In the genomic region with DNA sequence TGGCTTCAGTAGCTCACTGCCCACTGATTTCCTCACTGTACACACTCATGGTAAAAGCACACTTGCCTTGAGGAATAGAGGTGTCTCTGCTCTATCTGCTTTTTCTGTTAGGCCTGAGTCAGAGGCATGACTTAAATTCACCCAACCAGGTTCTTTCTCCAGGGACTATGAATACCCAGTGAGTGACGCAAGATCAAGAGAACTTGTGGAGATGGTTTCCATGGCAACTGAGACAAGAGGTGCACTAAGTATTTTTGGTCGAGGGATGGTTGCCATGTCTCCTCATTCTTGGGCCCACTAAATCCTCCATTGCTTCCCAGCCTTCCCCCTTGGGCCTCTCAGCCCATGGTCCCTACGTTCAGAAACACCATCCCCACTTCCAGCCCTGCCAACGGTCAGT, we compare ENCODE assay signal across 18 mouse cellular contexts.
DNase-seq lines count a peak whose midpoint lies in the region; ATAC-seq and TF ChIP-seq lines count a peak whose summit lies in the region.
"Had no signal": no experiment of that assay in that cellular context is flagged by ENCODE, and none has a peak within 500 bp of the region (broad histone marks: within the 10 kb centered on the region; RNA-seq: fewer than 3 reads in every experiment).

No protein-coding gene starts in this region.

- no peak overlapping the region for H3K9ac ChIP-seq in forebrain, postnatal 0 days
- H3K9ac ChIP-seq in forebrain, embryonic 13.5 days, result no peak overlapping the region
- H3K9ac ChIP-seq in midbrain, embryonic 11.5 days (ENCODE audit: low read length), result no peak overlapping the region
- H3K9ac ChIP-seq in midbrain, embryonic 13.5 days (replicated peaks), result no peak overlapping the region
- no peak overlapping the region for H3K9ac ChIP-seq in kidney, embryonic 16.5 days (replicated peaks; ENCODE audit: low read length)
- H3K9ac ChIP-seq: forebrain, embryonic 12.5 days; lung, embryonic 15.5 days; neural tube, embryonic 15.5 days had no signal

- no peak overlapping the region for H3K4me3 ChIP-seq in forebrain, postnatal 0 days (ENCODE audit: low read depth, low read length)
- no peak overlapping the region for H3K4me3 ChIP-seq in forebrain, embryonic 13.5 days
- H3K4me3 ChIP-seq in midbrain, embryonic 11.5 days (ENCODE audit: low read depth, low read length), result no peak overlapping the region
- H3K4me3 ChIP-seq in midbrain, embryonic 13.5 days (replicated peaks), result no peak overlapping the region
- H3K4me3 ChIP-seq in kidney, embryonic 16.5 days (ENCODE audit: low read length), result no peak overlapping the region
- H3K4me3 ChIP-seq: forebrain, embryonic 12.5 days; heart, embryonic 10.5 days; lung, embryonic 15.5 days; neural tube, embryonic 15.5 days had no signal

- peak; percentile 62; the same call in 1 of the 2 replicates for ATAC-seq in forebrain, postnatal 0 days
- ATAC-seq in forebrain, embryonic 13.5 days, result no peak
- no peak for ATAC-seq in midbrain, embryonic 11.5 days (ENCODE audit: low FRiP score)
- no peak for ATAC-seq in midbrain, embryonic 13.5 days
- ATAC-seq in kidney, embryonic 16.5 days (ENCODE audit: low FRiP score, low TSS enrichment), result no peak
- ATAC-seq: activated CD4-positive, CD25-positive, alpha-beta regulatory T cell, adult 4 months had no signal

- peak; percentile 49 for DNase-seq in forebrain, postnatal 0 days
- peak; percentile 73 for DNase-seq in midbrain, embryonic 11.5 days (ENCODE audit: low spot score, missing footprints)
- peak; percentile 19 to 33 for DNase-seq in left cerebral cortex, adult 18-20 months (ENCODE audit: low spot score in 2 of 2)
- peak; percentile 14 to 62 for DNase-seq in right cerebral cortex, postnatal 36 days (ENCODE audit: low spot score in 2 of 2)
- DNase-seq in spleen, postnatal 14 days (ENCODE audit: low spot score in 2 of 2), result no peak
- DNase-seq: cerebellum, postnatal 10 days; embryo, embryonic 11 days; gastrocnemius, postnatal 25 days; kidney, adult 2 months had no signal

- H3K27ac ChIP-seq in forebrain, postnatal 0 days (ENCODE audit: low read depth, low read length), result no peak overlapping the region
- no peak overlapping the region for H3K27ac ChIP-seq in forebrain, embryonic 13.5 days
- H3K27ac ChIP-seq in midbrain, embryonic 11.5 days (ENCODE audit: low read depth, low read length), result no peak overlapping the region
- no peak overlapping the region for H3K27ac ChIP-seq in midbrain, embryonic 13.5 days
- H3K27ac ChIP-seq in kidney, embryonic 16.5 days (ENCODE audit: low read length), result no peak overlapping the region
- H3K27ac ChIP-seq: forebrain, embryonic 12.5 days; heart, embryonic 10.5 days; lung, embryonic 15.5 days; neural tube, embryonic 15.5 days had no signal

- H3K9me3 ChIP-seq in forebrain, postnatal 0 days (ENCODE audit: low read length), result no peaks in the 10 kb centered on the region
- H3K9me3 ChIP-seq in forebrain, embryonic 13.5 days (replicated peaks), result no peaks in the 10 kb centered on the region
- H3K9me3 ChIP-seq in midbrain, embryonic 11.5 days (ENCODE audit: control insufficient read depth, low read length), result no peaks in the 10 kb centered on the region
- no peaks in the 10 kb centered on the region for H3K9me3 ChIP-seq in midbrain, embryonic 13.5 days
- H3K9me3 ChIP-seq in kidney, embryonic 16.5 days (ENCODE audit: low read length), result no peaks in the 10 kb centered on the region
- H3K9me3 ChIP-seq: forebrain, embryonic 12.5 days; heart, embryonic 10.5 days; lung, embryonic 15.5 days; neural tube, embryonic 15.5 days had no signal

- H3K36me3 ChIP-seq in forebrain, postnatal 0 days (ENCODE audit: insufficient read depth), result no peaks in the 10 kb centered on the region
- H3K36me3 ChIP-seq in forebrain, embryonic 13.5 days (ENCODE audit: poor library complexity, severe bottlenecking), result no peaks in the 10 kb centered on the region
- no peaks in the 10 kb centered on the region for H3K36me3 ChIP-seq in midbrain, embryonic 11.5 days (ENCODE audit: control insufficient read depth, insufficient read depth, low read length)
- no peaks in the 10 kb centered on the region for H3K36me3 ChIP-seq in midbrain, embryonic 13.5 days
- no peaks in the 10 kb centered on the region for H3K36me3 ChIP-seq in kidney, embryonic 16.5 days (ENCODE audit: insufficient read depth, low read length)
- H3K36me3 ChIP-seq: forebrain, embryonic 12.5 days; heart, embryonic 10.5 days; lung, embryonic 15.5 days; neural tube, embryonic 15.5 days had no signal

- 46% methylated on average over 4 of the region's 4 CpGs for WGBS in forebrain, postnatal 0 days
- WGBS in forebrain, embryonic 13.5 days, result 69% methylated on average over 4 of the region's 4 CpGs
- WGBS in midbrain, embryonic 11.5 days, result 58% methylated on average over 4 of the region's 4 CpGs
- 45% methylated on average over 4 of the region's 4 CpGs for WGBS in midbrain, embryonic 13.5 days
- 73% methylated on average over 4 of the region's 4 CpGs for WGBS in kidney, embryonic 16.5 days

- no peak overlapping the region for H3K4me2 ChIP-seq in forebrain, postnatal 0 days (ENCODE audit: low read depth)
- no peak overlapping the region for H3K4me2 ChIP-seq in forebrain, embryonic 13.5 days
- no peak overlapping the region for H3K4me2 ChIP-seq in midbrain, embryonic 11.5 days
- no peak overlapping the region for H3K4me2 ChIP-seq in midbrain, embryonic 13.5 days (replicated peaks)
- no peak overlapping the region for H3K4me2 ChIP-seq in kidney, embryonic 16.5 days (replicated peaks; ENCODE audit: low read depth, low read length)
- H3K4me2 ChIP-seq: forebrain, embryonic 12.5 days; lung, embryonic 15.5 days; neural tube, embryonic 15.5 days had no signal

- no peaks in the 10 kb centered on the region for H3K4me1 ChIP-seq in forebrain, postnatal 0 days (ENCODE audit: insufficient read depth)
- no peaks in the 10 kb centered on the region for H3K4me1 ChIP-seq in forebrain, embryonic 13.5 days
- no peaks in the 10 kb centered on the region for H3K4me1 ChIP-seq in midbrain, embryonic 11.5 days (ENCODE audit: control insufficient read depth, insufficient read depth, low read length)
- H3K4me1 ChIP-seq in midbrain, embryonic 13.5 days (replicated peaks), result no peaks in the 10 kb centered on the region
- H3K4me1 ChIP-seq in kidney, embryonic 16.5 days (ENCODE audit: insufficient read depth, low read length), result no peaks in the 10 kb centered on the region
- H3K4me1 ChIP-seq: forebrain, embryonic 12.5 days; heart, embryonic 10.5 days; lung, embryonic 15.5 days; neural tube, embryonic 15.5 days had no signal

- H3K27me3 ChIP-seq in forebrain, postnatal 0 days (ENCODE audit: insufficient read depth, low read length), result no peaks in the 10 kb centered on the region
- no peaks in the 10 kb centered on the region for H3K27me3 ChIP-seq in forebrain, embryonic 13.5 days
- H3K27me3 ChIP-seq in midbrain, embryonic 11.5 days (ENCODE audit: control insufficient read depth, insufficient read depth, low read length), result no peaks in the 10 kb centered on the region
- H3K27me3 ChIP-seq in midbrain, embryonic 13.5 days, result no peaks in the 10 kb centered on the region
- H3K27me3 ChIP-seq in kidney, embryonic 16.5 days (ENCODE audit: insufficient read depth, low read length), result no peaks in the 10 kb centered on the region
- H3K27me3 ChIP-seq: CH12.LX; forebrain, embryonic 12.5 days; lung, embryonic 15.5 days; neural tube, embryonic 15.5 days had no signal

- TF ChIP-seq CTCF in forebrain, postnatal 0 days (IDR thresholded peaks at IDR 0.05; ENCODE audit: low read depth), result no peak

Comparison
In these comparisons a context has a peak if more than half of its experiments do, and no peak if none do; other contexts are left out.
1. DNase-seq: peak in forebrain, postnatal 0 days (single experiment), midbrain, embryonic 11.5 days (single experiment), left cerebral cortex, adult 18-20 months (2 of 2) and right cerebral cortex, postnatal 36 days (2 of 2); none in spleen, postnatal 14 days (0 of 2).